Mouse (Mus musculus): Measurements from ENCODE around the gene Metap1d.

Metap1d gene

GRCm38 (mm10) chr2:71475311-71475710 lies 22.2 kb downstream of the Metap1d start:
- DNase-seq (ENCODE audit: low read depth, low spot score): no peak

GRCm38 (mm10) chr2:71475760-71476159 lies 22.7 kb downstream of the Metap1d start:
- no peak for DNase-seq (ENCODE audit: low read depth, low spot score)

GRCm38 (mm10) chr2:71477787-71478186 lies 24.7 kb downstream of the Metap1d start:
- DNase-seq (ENCODE audit: low read depth, low spot score): no peak

- DNase-seq (ENCODE audit: low read depth, low spot score): peak; percentile 16
Measured at GRCm38 (mm10) chr2:71479917-71480316, 26.8 kb downstream of the Metap1d start.

- DNase-seq (ENCODE audit: low read depth, low spot score): no peak
Measured at GRCm38 (mm10) chr2:71481825-71482224, 28.7 kb downstream of the Metap1d start.

- DNase-seq (ENCODE audit: low read depth, low spot score): no peak
Measured at GRCm38 (mm10) chr2:71483046-71483716, 30.1 kb downstream of the Metap1d start.

- no peak for DNase-seq (ENCODE audit: low read depth, low spot score)
Measured at GRCm38 (mm10) chr2:71483717-71484066, 30.6 kb downstream of the Metap1d start.

GRCm38 (mm10) chr2:71491295-71491694 lies 38.2 kb downstream of the Metap1d start:
- no peak for DNase-seq (ENCODE audit: low read depth, low spot score)

GRCm38 (mm10) chr2:71493161-71493683 lies 40.1 kb downstream of the Metap1d start:
- no peak for DNase-seq (ENCODE audit: low read depth, low spot score)

- no peak for DNase-seq (ENCODE audit: low read depth, low spot score)
Measured at GRCm38 (mm10) chr2:71494503-71494902, 41.4 kb downstream of the Metap1d start.

GRCm38 (mm10) chr2:71494971-71495370 lies 41.9 kb downstream of the Metap1d start:
- no peak for DNase-seq (ENCODE audit: low read depth, low spot score)

- no peak for DNase-seq (ENCODE audit: low read depth, low spot score)
Measured at GRCm38 (mm10) chr2:71497175-71497574, 44.1 kb downstream of the Metap1d start.

GRCm38 (mm10) chr2:71499276-71500230 lies 46.5 kb downstream of the Metap1d start:
- DNase-seq (ENCODE audit: low read depth, low spot score): no peak

- no peak for DNase-seq (ENCODE audit: low read depth, low spot score)
Measured at GRCm38 (mm10) chr2:71504852-71505251, 51.8 kb downstream of the Metap1d start.

- DNase-seq (ENCODE audit: low read depth, low spot score): no peak
Measured at GRCm38 (mm10) chr2:71511209-71511608, 58.1 kb downstream of the Metap1d start.

GRCm38 (mm10) chr2:71512326-71512725 lies 59.2 kb downstream of the Metap1d start:
- no peak for DNase-seq (ENCODE audit: low read depth, low spot score)

- no peak for DNase-seq (ENCODE audit: low read depth, low spot score)
Measured at GRCm38 (mm10) chr2:71516995-71517394, 63.9 kb downstream of the Metap1d start.

- no peak for DNase-seq (ENCODE audit: low read depth, low spot score)
Measured at GRCm38 (mm10) chr2:71517466-71518099, 64.5 kb downstream of the Metap1d start.

- no peak for DNase-seq (ENCODE audit: low read depth, low spot score)
Measured at GRCm38 (mm10) chr2:71522871-71523270, 69.8 kb downstream of the Metap1d start.

- DNase-seq (ENCODE audit: low read depth, low spot score): no peak
Measured at GRCm38 (mm10) chr2:71523431-71523830, 70.4 kb downstream of the Metap1d start.

- no peak for DNase-seq (ENCODE audit: low read depth, low spot score)
Measured at GRCm38 (mm10) chr2:71524763-71525162, 71.7 kb downstream of the Metap1d start.

All from retina, postnatal 7 days (tissue).